Mouse (Mus musculus): Measurements from ENCODE around the gene Krt77.
A peak's percentile ranks its signal among the peaks of the same experiment; 100 is the strongest.

The Krt77 gene

DNA sequence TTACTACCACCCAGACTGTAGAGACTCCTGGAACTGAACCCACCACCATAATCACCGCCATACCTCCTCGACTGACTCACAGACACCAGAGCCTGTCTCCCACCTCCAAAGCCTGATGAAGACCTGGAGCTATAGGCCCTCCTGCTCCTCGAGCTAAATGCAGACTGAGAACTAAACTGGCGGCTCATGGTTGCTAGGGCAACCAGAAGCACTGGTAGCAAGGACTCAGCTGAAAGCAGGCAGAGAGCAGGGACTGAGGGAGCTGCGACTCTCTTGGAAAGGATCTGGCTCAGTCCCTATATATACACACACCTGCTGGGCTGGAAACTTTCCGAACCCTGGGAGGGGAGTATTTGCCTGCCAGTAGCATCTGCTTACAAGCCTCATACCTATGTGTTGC is at the start of gene Krt77:
TSS of gene Krt77 (minus strand) at position 275 of the 400 bp plus-strand sequence.
- DNase-seq (ENCODE audit: low read depth, low spot score), result no peak

DNA sequence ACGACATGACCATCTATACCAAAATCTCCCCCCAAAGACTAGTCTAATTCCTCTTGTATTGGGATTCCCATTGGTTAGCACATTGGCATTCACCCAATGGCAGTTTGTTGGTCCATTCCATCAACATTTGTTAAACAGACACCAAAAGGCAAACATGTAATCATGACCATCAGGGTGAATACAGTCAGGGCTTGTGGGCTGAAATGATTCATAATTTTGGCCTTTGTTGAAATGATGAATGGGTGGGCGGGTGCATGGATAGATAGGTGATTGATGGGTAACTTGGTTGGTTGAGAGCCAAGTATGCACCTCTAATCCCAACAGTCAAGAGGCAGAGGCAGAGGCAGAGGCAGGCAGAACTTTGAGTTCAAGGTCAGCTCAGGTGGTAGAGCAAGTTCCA is 46.6 kb upstream of the Krt77 start:
- DNase-seq (ENCODE audit: low read depth, low spot score), result no peak

DNA sequence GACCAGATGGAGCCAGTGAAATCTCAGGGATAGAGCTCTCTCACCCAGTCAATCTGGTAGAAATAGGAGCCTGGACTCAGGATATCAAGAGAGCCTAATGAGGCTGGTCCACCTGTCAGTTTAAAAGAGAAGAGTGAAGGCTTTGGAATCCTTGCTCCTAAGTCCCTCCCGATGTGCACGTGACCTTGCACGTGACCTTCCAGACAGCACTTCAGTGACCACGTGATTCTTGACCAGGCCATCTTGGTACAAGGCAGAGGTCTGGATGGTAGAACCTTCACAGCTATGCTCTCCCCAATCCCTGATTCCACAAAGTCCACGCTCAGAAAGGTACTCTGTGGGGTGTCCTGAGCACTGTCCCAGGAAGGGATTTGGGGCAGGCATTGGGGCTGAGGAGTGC is 35.3 kb upstream of the Krt77 start:
- DNase-seq (ENCODE audit: low read depth, low spot score), result no peak

DNA sequence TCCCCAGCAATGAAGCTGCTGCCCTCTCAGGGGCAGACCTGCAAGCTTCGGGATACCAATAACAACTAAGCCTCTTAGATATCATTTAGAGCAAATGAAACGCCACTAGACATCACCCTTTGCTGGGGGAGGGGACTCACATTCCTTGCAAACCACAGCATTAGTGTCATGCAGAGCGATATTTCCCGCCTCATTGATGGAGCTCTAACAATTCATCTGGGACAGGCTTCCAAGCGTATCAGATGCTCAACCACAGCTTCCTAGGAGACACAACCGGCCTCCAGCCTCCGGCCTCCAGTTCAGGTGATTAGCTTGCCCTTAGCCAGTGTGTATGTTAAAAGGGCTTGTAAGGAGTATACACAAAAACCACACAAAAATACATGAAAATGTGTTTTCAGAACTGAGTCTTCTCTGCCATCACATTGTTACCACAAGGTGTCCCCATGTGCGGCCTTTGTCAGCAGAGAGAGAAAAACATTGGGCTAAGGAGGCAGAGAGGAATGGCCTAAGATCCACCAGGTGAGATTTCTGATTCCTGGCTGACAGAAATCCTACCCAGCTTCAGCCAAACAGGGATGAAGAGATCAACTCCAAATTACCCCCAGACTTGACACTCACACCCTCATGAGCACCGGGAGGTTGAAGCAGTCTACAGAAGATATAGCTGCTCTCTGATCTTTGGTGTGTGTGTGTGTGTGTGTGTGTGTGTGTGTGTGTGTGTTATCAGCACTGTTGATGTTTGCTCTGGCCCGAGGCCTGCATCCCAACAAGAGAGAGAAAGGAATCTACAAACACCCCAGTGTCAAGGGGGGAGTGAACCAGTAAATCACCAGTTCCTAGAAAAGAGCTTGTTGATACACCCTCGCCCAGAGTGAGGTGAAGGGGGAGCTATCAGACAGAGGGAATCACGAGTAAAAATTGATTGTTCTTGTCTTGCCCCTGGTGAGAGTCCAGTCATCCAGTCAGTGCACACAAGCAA is 33.0 kb upstream of the Krt77 start:
- DNase-seq (ENCODE audit: low read depth, low spot score), result no peak

DNA sequence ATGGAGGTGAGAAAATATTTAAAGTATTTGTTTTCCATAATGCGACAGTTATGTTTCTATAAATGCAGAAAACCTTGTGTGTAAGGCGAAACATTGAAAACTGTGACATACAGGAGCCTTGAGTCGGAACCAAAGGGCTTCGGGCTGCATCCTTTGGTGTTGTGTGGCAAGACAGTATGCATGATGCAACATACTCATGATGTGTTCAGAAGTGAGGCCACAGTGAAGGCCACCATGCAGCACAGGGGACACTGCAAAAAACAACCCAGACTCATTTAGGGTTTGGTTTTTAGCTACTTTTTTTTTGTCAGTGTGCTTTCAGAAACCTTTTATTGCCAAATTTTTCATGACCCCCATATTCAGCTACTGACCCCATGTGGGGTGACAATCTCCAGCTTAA is 25.7 kb upstream of the Krt77 start:
- DNase-seq (ENCODE audit: low read depth, low spot score), result no peak

DNA sequence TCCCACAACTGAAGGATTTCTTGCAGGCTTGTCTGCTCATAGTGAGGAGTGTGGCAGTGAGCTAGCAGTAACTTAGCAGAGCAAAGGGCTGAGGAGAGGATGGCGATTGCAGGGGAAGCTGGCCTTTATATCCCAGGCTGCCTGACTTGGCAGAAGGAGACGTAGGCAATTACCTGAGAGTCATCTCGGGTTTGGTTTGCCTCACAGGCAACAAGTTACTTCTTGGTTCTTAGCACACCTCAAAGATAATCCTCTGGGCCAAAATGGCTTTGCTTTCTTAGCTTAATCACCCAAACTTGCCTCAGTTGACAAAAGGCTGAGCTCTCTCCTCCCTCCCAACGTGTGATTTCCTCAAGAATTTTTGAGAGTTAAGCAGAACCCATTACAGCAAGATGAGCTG is 23.3 kb upstream of the Krt77 start, which contains the start of gene Krt76:
TSS of gene Krt76 (minus strand) at position 101 of the 400 bp plus-strand sequence.
- no peak for DNase-seq (ENCODE audit: low read depth, low spot score)

DNA sequence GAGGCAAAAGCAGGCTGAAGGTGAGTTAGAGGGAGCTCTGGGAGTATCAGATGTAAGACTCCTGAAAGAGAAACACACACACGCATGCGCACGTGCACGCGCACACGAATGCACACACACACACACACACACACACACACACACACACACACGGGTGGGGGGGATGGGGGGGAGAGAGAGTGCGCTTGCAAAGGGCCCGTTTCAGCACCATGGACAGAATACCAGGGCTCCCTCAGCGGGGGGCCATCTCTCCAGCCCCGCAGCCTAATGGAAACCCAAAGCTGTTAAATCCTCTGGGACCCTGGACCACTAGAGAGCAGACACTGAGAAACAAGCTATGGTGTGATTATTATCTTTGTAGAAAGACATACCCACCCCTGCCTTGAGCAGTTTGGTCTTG is 10.3 kb upstream of the Krt77 start:
- peak; percentile 57 for DNase-seq (ENCODE audit: low read depth, low spot score)

DNA sequence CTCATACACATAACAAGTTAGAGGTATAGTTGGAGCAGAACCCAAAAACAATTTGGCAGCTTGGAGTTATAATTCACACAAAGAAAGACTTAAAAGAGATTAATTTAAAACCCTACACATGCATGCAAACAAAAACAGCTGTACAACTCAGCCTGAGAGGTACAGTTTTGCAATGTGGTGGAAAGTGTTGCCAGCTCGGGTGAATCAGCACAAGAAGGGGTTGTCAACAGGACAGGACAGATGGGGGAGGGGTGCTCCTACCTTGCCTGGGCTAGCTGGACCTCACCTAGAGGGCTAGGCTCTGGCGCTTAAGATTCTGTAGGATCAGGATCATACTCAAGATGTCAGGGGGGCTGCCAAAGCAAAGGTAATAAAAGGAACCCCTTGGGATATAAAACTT is 8.5 kb upstream of the Krt77 start:
- no peak for DNase-seq (ENCODE audit: low read depth, low spot score)

DNA sequence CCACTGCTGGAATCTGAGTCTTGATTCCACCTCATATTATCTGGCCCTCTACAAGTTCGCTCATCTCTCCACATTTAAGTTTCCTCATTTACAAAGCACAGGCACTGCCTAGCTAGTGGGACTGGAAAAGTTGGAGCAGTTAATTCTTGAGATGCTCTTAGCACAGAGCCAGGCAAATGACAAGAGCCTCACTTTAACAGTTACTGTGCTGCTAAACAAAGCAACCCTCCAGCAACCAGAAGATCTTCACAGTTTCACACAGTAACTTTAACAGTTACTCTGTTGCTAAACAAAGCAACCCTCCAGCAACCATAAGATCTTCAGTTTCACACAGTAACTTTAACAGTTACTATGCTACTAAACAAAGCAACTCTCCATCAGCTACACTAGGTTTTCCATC is 4.9 kb upstream of the Krt77 start:
- DNase-seq (ENCODE audit: low read depth, low spot score), result no peak

DNA sequence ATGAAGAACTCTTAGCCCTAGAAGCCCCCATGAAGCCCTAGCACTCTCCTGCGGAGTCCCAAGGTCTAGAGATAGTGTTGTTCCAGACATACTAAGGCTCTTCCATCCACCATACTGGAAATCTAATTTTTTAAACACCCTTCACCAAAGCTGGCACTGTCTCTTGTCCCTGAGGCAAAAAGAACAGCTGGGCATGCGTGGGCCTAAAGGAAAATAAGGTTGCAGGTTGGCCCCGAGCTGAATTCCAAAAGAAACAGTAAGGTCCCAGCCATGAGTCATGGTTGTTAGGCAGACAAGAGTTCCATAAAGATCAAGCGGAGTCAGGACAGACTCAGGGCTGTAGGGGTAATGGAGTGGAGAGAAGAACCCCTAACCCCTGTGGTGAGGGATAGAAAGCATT is 3.7 kb upstream of the Krt77 start:
- DNase-seq (ENCODE audit: low read depth, low spot score), result no peak

DNA sequence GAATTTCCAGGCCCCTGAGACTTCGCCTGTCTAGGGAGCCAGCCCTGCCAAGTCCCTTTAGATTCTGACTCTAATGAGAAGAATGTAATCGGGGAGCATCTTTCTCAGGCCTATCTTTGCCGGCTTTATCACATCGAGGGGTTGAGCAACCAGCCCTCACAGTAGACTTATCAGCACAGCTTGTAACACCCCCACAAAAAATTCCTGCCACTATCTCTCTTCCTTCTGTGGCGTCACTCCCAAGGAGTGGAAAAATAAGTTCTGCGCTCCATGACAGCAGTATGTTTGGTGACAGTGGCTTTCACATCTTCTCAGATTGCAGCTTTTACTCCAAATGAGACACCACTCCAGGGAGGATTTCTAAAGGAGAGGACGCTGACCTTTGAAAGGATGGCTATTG is 2.8 kb downstream of the Krt77 start:
- no peak for DNase-seq (ENCODE audit: low read depth, low spot score)

DNA sequence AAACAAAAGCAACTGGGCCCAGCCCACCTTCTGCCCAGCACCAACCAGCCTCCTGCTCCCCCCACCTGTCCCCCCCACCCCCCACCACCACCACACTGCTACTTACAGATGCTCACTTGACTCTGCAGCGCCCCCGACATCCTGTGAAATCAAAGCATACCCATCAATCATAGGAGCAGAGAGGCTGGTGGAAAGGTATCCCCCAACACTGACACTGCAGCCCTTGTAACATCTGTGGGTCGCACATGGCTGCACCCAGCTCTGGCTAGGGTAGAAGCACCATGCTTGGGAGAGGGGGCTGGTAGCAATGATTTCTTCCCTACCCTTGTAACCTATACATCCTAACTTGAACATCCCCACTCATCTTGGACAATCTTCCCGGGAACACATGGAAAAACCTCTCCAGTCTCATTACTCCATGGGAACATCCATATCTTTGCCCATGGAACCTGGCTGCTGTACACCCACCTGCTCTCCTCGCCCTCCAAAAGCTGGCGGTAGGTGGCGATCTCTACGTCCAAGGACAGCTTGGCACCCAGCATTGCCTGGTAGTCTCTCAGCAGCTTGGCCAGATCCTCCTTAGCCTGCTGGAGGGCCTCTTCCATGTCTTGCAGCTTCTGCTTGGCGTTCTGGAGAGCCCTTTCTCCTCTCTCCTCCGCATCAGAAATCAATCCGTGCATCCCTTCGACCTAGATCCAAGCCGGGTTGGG is 8.9 kb downstream of the Krt77 start:
- no peak for DNase-seq (ENCODE audit: low read depth, low spot score)

DNA sequence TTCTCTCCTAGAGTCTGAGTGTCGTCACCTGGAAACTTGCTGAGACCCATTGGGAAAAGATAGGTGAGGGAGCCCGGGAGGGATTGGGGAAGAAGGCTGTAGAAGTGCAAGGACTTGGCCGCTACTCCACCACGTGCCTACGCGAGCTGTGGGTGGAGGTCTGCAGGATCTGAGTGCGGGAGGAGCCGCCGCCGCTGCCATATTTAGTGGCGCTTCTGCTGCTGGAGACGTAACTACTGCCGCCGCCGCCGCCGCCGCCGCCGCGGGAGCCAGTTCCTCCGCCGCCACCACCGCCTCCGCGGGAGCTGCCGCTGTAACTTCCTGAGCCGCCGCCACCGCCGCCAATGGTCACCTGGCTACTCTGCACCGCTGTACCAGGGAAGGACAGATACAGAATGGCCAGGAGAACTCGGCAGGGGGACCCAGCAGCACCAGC is 9.8 kb downstream of the Krt77 start:
- DNase-seq (ENCODE audit: low read depth, low spot score), result no peak

DNA sequence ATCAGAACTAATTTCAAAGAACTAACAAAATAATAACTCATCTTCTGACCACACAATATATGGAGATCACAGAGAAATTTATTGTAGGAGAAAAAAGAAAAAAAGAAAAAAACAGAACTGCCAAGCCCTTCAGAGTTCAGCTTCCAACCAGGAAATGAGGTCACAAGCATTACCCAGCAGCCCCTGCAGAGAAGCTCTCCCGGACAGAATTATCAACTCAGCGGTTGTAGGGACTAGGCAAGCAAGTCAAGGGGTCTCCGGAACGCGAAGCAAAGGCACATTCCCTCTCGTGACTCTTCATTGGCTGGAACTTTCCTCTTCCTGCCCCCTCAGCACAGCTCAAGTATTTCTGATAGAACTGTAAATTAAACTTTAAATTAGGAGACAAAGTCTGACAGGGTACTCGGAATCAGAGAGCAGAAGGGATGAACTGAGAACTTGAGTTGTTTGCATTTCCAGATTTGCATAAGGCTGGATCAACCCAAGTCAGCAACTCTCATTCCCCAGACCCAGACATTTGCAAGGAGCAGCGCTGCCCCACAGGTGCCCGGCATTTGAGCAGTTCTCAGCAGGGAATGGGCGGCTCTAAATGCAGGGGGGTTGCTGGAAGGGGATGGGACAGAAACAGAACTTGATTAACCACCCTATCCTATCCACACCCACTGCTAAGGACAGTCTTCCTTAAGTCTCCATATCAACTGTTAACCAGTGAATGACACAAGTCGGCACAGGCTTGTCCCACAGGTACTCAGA is 10.7 kb downstream of the Krt77 start:
- DNase-seq (ENCODE audit: low read depth, low spot score), result no peak

DNA sequence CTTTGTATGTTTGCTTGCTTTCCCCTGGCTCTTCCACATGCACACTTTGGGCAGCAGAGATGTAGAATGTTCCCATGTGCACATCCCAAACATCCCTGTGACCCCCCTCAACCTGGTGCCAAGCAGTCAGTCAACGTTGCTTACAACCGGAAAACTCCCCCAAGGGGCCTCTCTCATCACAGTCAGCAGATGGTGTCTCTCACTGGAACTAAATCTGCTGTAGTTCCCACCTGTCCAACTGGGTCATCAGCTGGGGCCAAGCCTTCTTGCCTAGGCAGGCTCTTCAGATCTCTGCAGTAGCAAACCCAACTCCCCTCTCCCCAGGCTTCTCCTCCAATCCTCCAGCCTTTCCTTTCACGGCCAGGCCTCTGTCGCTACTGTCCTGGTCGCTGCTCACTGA is 12.8 kb downstream of the Krt77 start:
- no peak for DNase-seq (ENCODE audit: low read depth, low spot score)

DNA sequence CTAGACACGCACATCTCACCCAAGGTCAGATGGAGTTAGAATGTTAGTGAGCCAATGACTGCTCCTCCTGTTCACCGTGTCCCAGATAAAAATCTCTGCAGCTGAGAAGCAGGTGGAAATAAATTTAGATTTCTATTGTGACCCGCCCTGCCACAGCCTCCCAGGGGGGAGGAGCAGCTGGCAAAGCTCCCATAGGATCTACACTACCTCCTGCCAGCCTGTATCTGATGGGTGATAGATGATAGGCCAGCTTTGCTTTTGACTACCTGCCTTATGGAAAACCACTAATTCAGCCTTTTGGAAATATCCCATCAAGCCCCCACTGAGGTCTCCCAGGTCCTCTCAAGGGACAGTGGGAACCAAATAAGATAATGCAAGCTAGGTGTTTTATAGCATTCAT is 13.8 kb downstream of the Krt77 start:
- DNase-seq (ENCODE audit: low read depth, low spot score), result no peak

DNA sequence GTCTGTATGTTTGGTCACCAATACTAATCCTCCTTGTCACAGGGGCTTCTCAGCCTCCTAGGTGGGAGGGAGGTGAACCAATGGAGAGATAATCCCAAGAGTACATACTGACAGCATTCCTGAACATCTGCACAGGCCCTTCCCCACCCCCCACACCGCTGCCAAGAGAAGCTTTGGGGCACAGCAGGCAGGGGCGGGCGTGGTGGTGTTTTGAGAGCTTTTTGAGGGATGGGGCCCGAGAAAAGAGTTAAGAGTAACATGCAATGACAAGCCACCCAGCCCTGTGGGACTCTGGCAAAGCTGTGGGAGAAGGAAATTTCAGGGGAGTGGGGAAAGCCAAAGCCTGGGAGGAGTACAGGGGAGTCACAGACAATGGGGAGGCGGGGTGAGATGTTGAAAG is 15.2 kb downstream of the Krt77 start:
- no peak for DNase-seq (ENCODE audit: low read depth, low spot score)

DNA sequence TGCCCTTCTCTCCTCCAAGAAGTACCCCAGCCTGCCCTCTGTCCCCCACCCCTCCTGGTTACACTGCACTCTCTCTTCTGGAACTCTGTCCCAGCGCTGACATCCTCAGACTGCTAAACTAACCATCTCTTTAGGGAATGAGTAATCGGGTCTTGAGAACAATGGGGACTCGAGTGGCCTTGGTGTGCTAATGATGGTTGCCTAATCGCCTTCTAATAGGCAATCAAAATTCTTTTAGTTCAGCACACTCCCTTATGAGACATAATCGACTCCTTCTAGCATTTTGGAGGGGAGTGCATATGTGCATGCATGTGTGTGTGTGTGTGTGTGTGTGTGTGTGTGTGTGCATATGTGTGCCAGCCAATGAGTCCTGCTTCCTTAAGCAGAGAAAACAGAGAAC is 16.9 kb downstream of the Krt77 start:
- no peak for DNase-seq (ENCODE audit: low read depth, low spot score)

DNA sequence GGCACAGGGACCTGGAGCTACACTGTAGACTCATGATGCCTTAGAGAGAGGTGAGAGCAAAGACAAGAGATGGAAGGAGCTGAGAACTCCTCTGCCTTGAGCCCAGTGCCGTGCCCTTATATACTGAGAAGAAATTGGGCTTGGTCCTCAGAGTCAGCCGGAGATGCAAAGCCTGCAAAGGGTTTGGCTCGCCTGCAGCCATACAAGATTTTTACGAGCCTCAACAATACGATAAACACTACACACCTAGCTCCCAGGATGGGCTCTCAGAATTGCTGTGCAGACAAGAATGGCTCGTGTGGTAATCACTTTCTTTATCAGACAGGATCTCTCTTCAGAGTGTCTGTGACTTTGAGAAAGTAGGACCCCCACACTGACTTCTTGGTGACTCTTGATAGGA is 18.8 kb downstream of the Krt77 start, which contains the start of gene Krt1:
TSS of gene Krt1 (minus strand) at position 101 of the 400 bp plus-strand sequence.
- no peak for DNase-seq (ENCODE audit: low read depth, low spot score)

DNA sequence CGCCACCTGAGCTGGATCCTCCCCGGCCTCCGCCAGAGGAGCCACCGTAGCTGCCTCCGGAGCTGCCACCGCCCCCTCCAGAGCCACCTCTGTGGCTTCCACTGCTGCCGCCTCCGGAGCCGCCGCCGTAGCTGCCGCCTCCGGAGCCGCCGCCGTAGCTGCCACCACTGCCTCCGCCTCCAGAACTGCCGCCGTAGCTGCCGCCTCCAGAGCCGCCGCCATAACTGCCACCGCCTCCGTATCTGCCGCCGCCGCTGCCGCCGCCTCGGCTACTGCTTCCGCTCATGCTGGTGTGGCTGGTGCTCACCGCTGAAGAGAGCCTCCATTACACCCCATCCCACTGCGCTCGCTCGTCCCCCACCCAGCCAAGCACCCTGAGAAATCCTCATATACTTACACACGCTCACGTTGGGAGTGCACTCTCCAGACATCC is 23.5 kb downstream of the Krt77 start:
- no peak for DNase-seq (ENCODE audit: low read depth, low spot score)

DNA sequence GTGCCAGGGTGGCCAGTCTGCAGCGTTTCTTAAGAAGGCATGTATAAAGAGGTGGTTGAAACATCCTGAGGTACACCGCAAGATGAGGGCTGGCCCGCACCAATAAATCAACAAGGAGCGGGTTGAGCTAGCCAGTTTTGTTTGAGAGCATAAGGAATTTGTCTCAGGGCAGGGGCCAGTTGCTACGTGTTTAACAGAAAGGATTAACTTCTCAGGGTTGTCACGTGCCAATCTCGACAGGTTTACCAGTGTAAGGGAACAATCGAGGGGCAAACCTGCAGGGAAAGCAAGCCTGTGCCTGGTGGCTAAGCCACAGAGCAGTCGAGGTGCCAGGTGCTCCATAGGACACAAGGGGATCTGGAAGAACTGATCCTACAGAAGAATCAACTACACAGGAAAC is 26.3 kb downstream of the Krt77 start:
- DNase-seq (ENCODE audit: low read depth, low spot score), result no peak

DNA sequence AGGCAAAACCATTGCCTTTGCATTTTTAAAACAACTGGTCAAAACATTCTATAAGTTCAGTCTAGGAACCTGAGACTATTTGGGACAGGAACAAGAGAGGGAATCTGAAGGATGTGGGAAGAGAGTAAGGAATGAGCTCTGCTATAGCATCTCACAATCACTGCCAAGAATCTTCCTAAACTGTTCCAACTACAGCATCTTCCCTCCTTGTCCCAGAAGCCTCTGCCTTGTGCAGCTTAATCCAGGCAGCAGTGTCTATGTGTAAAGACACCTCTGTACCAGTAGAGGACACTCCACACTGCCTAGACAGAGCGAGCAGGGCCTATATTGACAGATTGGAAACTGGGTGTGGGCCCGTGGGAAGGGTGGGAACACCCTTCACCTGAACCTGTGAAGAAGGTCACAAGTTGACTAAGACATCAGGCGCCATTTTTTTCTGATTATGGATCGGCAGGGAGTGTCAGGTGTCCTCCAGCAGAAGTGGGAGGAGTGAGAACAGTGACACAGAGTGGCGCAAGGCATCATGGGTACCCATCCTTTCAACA is 34.6 kb downstream of the Krt77 start:
- no peak for DNase-seq (ENCODE audit: low read depth, low spot score)
